Mouse (Mus musculus) embryonic facial prominence, embryonic 11.5 days (tissue): ENCODE measurements around the gene Slc12a1. TPM values are rescaled to one million over a fixed set of nuclear protein-coding genes. Genes with fewer than 3 reads are reported as not detected.

Experiments used
- ATAC-seq: fragments of 200-750 bp; cut with Nextera tagmentation; replicated peaks from 2 replicates; pipeline ENCODE4 v1.8.0; 2017; ENCODE audit warnings: low read depth; ENCODE audit not compliant: insufficient number of reproducible peaks, low FRiP score, low TSS enrichment
- DNase-seq: peaks from one replicate; pipeline ENCODE4 v3.0.0-alpha.2; 2015; ENCODE audit warnings: low spot score
- H3K27ac ChIP-seq: fragments of 300-500 bp; sonication (generic); replicated peaks from 2 replicates; pipeline ENCODE4 v1.5.1; 2014; ENCODE audit warnings: mild to moderate bottlenecking, low read depth, low read length, control low read depth
- H3K27me3 ChIP-seq: fragments of 300-500 bp; sonication (generic); 2 replicates; pipeline ENCODE4 v1.6.1; 2014; ENCODE audit warnings: mild to moderate bottlenecking, low read length, moderate library complexity, mixed read lengths; ENCODE audit not compliant: control insufficient read depth, insufficient read depth
- H3K36me3 ChIP-seq: fragments of 300-500 bp; sonication (generic); replicated peaks from 2 replicates; pipeline ENCODE4 v1.6.1; 2014; ENCODE audit warnings: low read depth, mild to moderate bottlenecking, low read length, moderate library complexity, mixed read lengths; ENCODE audit not compliant: control insufficient read depth, insufficient read depth
- H3K4me1 ChIP-seq: fragments of 300-500 bp; sonication (generic); 2 replicates; pipeline ENCODE4 v1.6.1; 2014; ENCODE audit warnings: low read length, mixed read lengths; ENCODE audit not compliant: control insufficient read depth, insufficient read depth
- H3K4me2 ChIP-seq: fragments of 300-500 bp; sonication (generic); 2 replicates; pipeline ENCODE4 v1.6.1; 2014; ENCODE audit warnings: low read depth, mild to moderate bottlenecking, control low read depth, low read length, moderate library complexity
- H3K4me3 ChIP-seq: fragments of 300-500 bp; sonication (generic); 2 replicates; pipeline ENCODE4 v1.5.1; 2014; ENCODE audit warnings: low read depth, low read length, control low read depth
- H3K9ac ChIP-seq: fragments of 300-500 bp; sonication (generic); replicated peaks from 2 replicates; pipeline ENCODE4 v1.6.1; 2014; ENCODE audit warnings: mild to moderate bottlenecking, control low read depth, low read length
- H3K9me3 ChIP-seq: fragments of 300-500 bp; sonication (generic); replicated peaks from 2 replicates; pipeline ENCODE4 v1.6.1; 2016; ENCODE audit warnings: mild to moderate bottlenecking, low read length, inconsistent platforms, mixed read lengths; ENCODE audit not compliant: control insufficient read depth
- WGBS: fragments of 180-500 bp; shearing (Covaris S2); extraction: QIAGEN DNeasy Blood & Tissue Kit; methylation state at CpG from one replicate; pipeline ENCODE4 v1.1.7; 2014; 5-methylcytosine and 5-hydroxymethylcytosine counted together
- polyA plus RNA-seq: library from polyadenylated mRNA; unstranded; fragments of >200 nt; fragmentation: Nextera tagmentation; extraction: Ambion mirVana; gene quantifications from 2 replicates; pipeline ENCODE4 v1.2.1, GENCODE M21; 2014

Gene Slc12a1
- polyA plus RNA-seq, 1 experiment from 2014 or later, result not detected

- no peaks in the 10 kb centered on the region for H3K9me3 ChIP-seq
- no peak overlapping the region for H3K9ac ChIP-seq
- DNase-seq (peak; percentile 56), ATAC-seq (no peak)
- no peak overlapping the region for H3K4me2 ChIP-seq
- no peak overlapping the region for H3K4me3 ChIP-seq
- 62% methylated on average over 2 of the region's 2 CpGs for WGBS
- no peak overlapping the region for H3K27ac ChIP-seq
- H3K4me1 ChIP-seq, result no peaks in the 10 kb centered on the region
- H3K27me3 ChIP-seq, result no peaks in the 10 kb centered on the region
- H3K36me3 ChIP-seq, result peaks cover 22% of the 10 kb centered on the region
Measured at GRCm38 (mm10) chr2:125252275-125252674, 100.0 kb downstream of the Slc12a1 start.

GRCm38 (mm10) chr2:125253699-125254098 lies 101.4 kb downstream of the Slc12a1 start:
- no peak overlapping the region for H3K9ac ChIP-seq
- H3K27me3 ChIP-seq, result no peaks in the 10 kb centered on the region
- no peak overlapping the region for H3K4me3 ChIP-seq
- no peak for DNase-seq
- 95% methylated on average over 6 of the region's 6 CpGs for WGBS
- peaks cover 23% of the 10 kb centered on the region for H3K36me3 ChIP-seq
- no peaks in the 10 kb centered on the region for H3K4me1 ChIP-seq
- ATAC-seq, result no peak
- no peaks in the 10 kb centered on the region for H3K9me3 ChIP-seq
- H3K27ac ChIP-seq, result no peak overlapping the region
- no peak overlapping the region for H3K4me2 ChIP-seq

DNA sequence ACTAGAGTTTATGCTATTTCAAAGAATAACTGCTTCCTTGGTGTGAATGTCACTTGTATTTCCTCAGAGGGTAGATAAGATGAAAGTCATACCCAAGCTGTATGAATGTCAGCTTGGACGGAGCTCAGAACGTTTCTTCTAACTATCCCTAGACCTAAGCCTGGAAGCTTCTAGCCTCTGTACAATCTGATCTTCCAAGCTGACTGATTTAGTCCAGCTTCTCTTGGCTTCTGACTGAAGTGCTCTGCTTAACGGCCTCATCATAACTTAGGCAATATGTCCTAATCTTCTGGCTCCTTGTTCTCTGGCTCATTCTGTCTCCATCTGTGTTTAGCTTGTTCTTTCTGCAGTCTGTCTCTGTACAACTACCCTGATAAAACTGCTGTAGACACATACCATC lies 102.3 kb downstream of the Slc12a1 start:
- H3K9ac ChIP-seq, result no peak overlapping the region
- no peaks in the 10 kb centered on the region for H3K9me3 ChIP-seq
- H3K27ac ChIP-seq, result no peak overlapping the region
- no peak overlapping the region for H3K4me2 ChIP-seq
- no peak overlapping the region for H3K4me3 ChIP-seq
- peaks cover 23% of the 10 kb centered on the region for H3K36me3 ChIP-seq
- WGBS, result 93% methylated on average over 3 of the region's 3 CpGs
- no peak for ATAC-seq
- H3K27me3 ChIP-seq, result no peaks in the 10 kb centered on the region
- DNase-seq, result no peak
- H3K4me1 ChIP-seq, result no peaks in the 10 kb centered on the region

DNA sequence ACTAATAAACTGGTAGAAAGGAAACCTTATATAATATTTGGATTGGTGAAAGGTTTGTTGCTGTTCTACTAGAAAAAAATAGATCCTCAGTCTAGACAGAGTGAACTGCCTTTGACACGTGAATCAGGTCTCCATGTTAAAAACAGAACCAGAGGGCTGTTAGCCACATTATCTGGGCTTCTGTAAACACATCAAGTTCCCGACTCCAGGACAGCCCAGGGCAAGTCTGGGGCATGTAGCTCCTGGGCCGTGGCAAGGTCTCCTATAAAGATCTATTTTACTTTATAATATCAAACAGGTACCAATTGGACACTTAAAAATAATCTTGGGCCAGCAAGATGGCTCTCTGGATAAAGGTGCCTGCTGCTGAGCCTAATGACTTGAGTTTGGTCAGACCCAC lies 103.6 kb downstream of the Slc12a1 start:
- H3K36me3 ChIP-seq, result peaks cover 20% of the 10 kb centered on the region
- 74% methylated on average over 3 of the region's 3 CpGs for WGBS
- ATAC-seq (no peak), DNase-seq (no peak)
- H3K27ac ChIP-seq, result no peak overlapping the region
- H3K4me3 ChIP-seq, result no peak overlapping the region
- no peak overlapping the region for H3K9ac ChIP-seq
- no peaks in the 10 kb centered on the region for H3K4me1 ChIP-seq
- no peaks in the 10 kb centered on the region for H3K9me3 ChIP-seq
- no peaks in the 10 kb centered on the region for H3K27me3 ChIP-seq
- H3K4me2 ChIP-seq, result no peak overlapping the region

DNA sequence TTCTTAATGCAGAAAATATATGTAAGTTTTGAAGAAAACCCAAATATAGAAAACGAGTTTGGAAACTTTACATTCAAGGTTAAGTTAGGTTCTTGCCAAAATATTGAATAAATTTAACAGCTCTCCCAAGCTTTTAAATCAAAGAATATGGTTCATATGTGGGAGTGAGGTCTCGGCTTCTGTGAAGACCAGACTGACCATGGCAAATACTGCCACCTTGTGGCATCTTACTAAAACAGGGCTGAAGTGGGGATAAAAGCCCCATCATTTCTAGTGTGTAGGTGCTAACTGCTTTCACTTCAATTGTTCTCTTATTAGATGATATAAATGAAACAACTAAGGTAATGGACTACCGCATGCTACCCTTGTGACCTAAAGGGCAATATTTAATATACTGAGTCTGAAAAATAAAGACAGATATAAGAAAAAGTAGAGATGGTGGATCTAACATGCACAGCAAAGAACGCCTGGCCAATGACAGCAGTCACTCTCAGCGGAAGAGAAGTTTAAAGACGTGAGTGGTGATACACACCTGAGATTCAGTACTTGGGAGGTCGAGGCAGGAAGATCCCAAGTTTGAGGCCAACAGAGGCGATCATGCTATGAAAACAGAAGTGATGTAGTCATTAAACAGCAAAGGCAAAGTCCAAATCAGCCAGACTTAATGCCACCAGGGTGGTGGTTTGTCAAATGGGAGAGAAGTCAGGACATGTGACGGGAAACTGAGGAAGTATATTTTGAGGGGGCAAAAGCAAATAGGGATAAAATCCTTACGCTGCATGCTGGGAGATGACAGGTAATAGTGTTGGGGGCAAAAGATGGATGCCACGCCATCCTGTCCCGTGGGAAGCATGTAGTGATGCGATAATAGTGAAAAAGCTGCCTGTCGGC lies 107.2 kb downstream of the Slc12a1 start:
- ATAC-seq (0 out of 2 replicates have a peak, but pooled peaks have one; percentile 29), DNase-seq (peak; percentile 55)
- 82% methylated on average over 14 of the region's 14 CpGs for WGBS
- Histone ChIP-seq H3K27me3 (no peaks in the 10 kb centered on the region), H3K27ac (no peak overlapping the region), H3K4me2 (no peak overlapping the region), H3K4me3 (no peak overlapping the region), H3K36me3 (peaks cover 7% of the 10 kb centered on the region), H3K9ac (no peak overlapping the region), H3K4me1 (no peaks in the 10 kb centered on the region), H3K9me3 (no peaks in the 10 kb centered on the region)

- H3K36me3 ChIP-seq, result peaks cover 5% of the 10 kb centered on the region
- ATAC-seq (no peak), DNase-seq (no peak)
- H3K9ac ChIP-seq, result no peak overlapping the region
- no peak overlapping the region for H3K4me3 ChIP-seq
- no peak overlapping the region for H3K27ac ChIP-seq
- H3K4me1 ChIP-seq, result no peaks in the 10 kb centered on the region
- 90% methylated on average over 2 of the region's 2 CpGs for WGBS
- H3K4me2 ChIP-seq, result no peak overlapping the region
- H3K9me3 ChIP-seq, result no peaks in the 10 kb centered on the region
- H3K27me3 ChIP-seq, result no peaks in the 10 kb centered on the region
Measured at GRCm38 (mm10) chr2:125260326-125260725, 108.0 kb downstream of the Slc12a1 start.

- Histone ChIP-seq H3K36me3 (no peaks in the 10 kb centered on the region; the same call in 1 of the 2 replicates), H3K9ac (no peak overlapping the region), H3K9me3 (no peaks in the 10 kb centered on the region), H3K4me1 (no peaks in the 10 kb centered on the region), H3K4me3 (no peak overlapping the region), H3K27ac (no peak overlapping the region), H3K4me2 (no peak overlapping the region), H3K27me3 (no peaks in the 10 kb centered on the region)
- 14% methylated on average over 5 of the region's 5 CpGs for WGBS
- ATAC-seq (no peak), DNase-seq (peak; percentile 70)
Measured at GRCm38 (mm10) chr2:125263056-125263455, 110.8 kb downstream of the Slc12a1 start.

- Histone ChIP-seq H3K9me3 (no peaks in the 10 kb centered on the region), H3K36me3 (no peaks in the 10 kb centered on the region; the same call in 1 of the 2 replicates), H3K9ac (no peak overlapping the region), H3K27ac (no peak overlapping the region), H3K4me2 (no peak overlapping the region), H3K4me1 (no peaks in the 10 kb centered on the region), H3K27me3 (no peaks in the 10 kb centered on the region), H3K4me3 (no peak overlapping the region)
- WGBS, result 13% methylated on average over 9 of the region's 9 CpGs
- ATAC-seq (no peak), DNase-seq (no peak)
Measured at GRCm38 (mm10) chr2:125263753-125264152, 111.4 kb downstream of the Slc12a1 start.
